Mouse (Mus musculus) stomach, embryonic 14.5 days (tissue): ENCODE measurements around the gene Ciapin1. TPM values are rescaled to one million over a fixed set of nuclear protein-coding genes. Genes with fewer than 3 reads are reported as not detected.
A peak's percentile ranks its signal among the peaks of the same experiment; 100 is the strongest.

Experiments used
- ATAC-seq: fragments of 200-750 bp; cut with Nextera tagmentation; 2 replicates; pipeline ENCODE4 v1.8.0; 2017; ENCODE audit warnings: low read depth, moderate TSS enrichment; ENCODE audit not compliant: insufficient number of reproducible peaks, insufficient read depth, low FRiP score
- H3K27ac ChIP-seq: fragments of 300-500 bp; sonication (generic); 2 replicates; pipeline ENCODE4 v1.5.1; 2014; ENCODE audit warnings: mild to moderate bottlenecking, low read length, moderate library complexity, mixed read lengths
- H3K27me3 ChIP-seq: fragments of 300-500 bp; sonication (generic); 2 replicates; pipeline ENCODE4 v1.6.1; 2014; ENCODE audit warnings: low read length, control low read depth, mixed read lengths; ENCODE audit not compliant: control insufficient read depth, insufficient read depth
- H3K36me3 ChIP-seq: fragments of 300-500 bp; sonication (generic); 2 replicates; pipeline ENCODE4 v1.6.1; 2014; ENCODE audit warnings: mild to moderate bottlenecking, control low read depth, low read length, moderate library complexity, mixed read lengths; ENCODE audit not compliant: control insufficient read depth, insufficient read depth
- H3K4me1 ChIP-seq: fragments of 300-500 bp; sonication (generic); 2 replicates; pipeline ENCODE4 v1.6.1; 2014; ENCODE audit warnings: low read length, control low read depth, mixed read lengths; ENCODE audit not compliant: control insufficient read depth, insufficient read depth
- H3K4me2 ChIP-seq: fragments of 300-500 bp; sonication (generic); replicated peaks from 2 replicates; pipeline ENCODE4 v1.6.1; 2014; ENCODE audit warnings: low read depth, low read length, control low read depth
- H3K4me3 ChIP-seq: fragments of 300-500 bp; sonication (generic); 2 replicates; pipeline ENCODE4 v1.5.1; 2014; ENCODE audit warnings: low read depth, low read length, control low read depth
- H3K9ac ChIP-seq: fragments of 300-500 bp; sonication (generic); replicated peaks from 2 replicates; pipeline ENCODE4 v1.6.1; 2014; ENCODE audit warnings: low read depth, mild to moderate bottlenecking, control low read depth, low read length, moderate library complexity, mixed read lengths
- H3K9me3 ChIP-seq: fragments of 300-500 bp; sonication (generic); 2 replicates; pipeline ENCODE4 v1.6.1; 2016; ENCODE audit warnings: low read depth, low read length, control low read depth; ENCODE audit not compliant: control insufficient read depth
- WGBS: fragments of 180-500 bp; shearing (Covaris S2); extraction: QIAGEN DNeasy Blood & Tissue Kit; methylation state at CpG from one replicate; pipeline ENCODE4 v1.1.7; 2014; 5-methylcytosine and 5-hydroxymethylcytosine counted together
- polyA plus RNA-seq: library from polyadenylated mRNA; unstranded; fragments of >200 nt; fragmentation: Nextera tagmentation; extraction: Ambion mirVana; gene quantifications from 2 replicates; pipeline ENCODE4 v1.2.1, GENCODE M21; 2014

The Ciapin1 gene
- polyA plus RNA-seq, 1 experiment from 2014 or later = 96.2 TPM

DNA sequence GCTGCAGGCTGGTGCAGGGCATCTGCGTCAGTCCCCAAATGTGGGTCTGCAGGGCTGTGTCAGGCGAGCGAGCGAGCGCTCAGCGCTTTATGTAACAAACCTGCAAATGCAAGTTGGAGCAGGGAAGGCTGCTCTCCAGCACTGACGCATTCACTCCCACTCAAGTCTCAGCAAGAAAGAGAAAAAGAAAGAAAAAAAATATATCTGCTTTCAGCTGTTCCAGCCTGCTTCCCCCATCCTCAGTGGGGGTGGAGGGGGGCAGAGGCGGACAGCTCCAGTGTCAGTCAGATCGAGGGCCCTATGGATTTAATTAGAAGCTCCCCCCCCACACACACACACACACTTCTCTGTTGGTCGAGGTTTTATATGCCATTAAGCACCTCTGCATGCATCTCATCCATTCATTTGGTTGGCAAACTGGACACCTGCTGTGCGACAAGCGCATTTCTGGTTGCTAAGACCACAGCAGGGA, 64.4 kb downstream of the Ciapin1 start:
- peaks cover 16% of the 10 kb centered on the region for H3K27me3 ChIP-seq
- H3K27ac ChIP-seq = no peak overlapping the region
- no peak for ATAC-seq
- no peaks in the 10 kb centered on the region for H3K36me3 ChIP-seq
- peaks cover 16% of the 10 kb centered on the region for H3K4me1 ChIP-seq
- H3K4me2 ChIP-seq = peak overlapping the region; percentile 18; the same call in 1 of the 2 replicates
- no peaks in the 10 kb centered on the region for H3K9me3 ChIP-seq
- 20% methylated on average over 12 of the region's 12 CpGs for WGBS
- no peak overlapping the region for H3K4me3 ChIP-seq
- H3K9ac ChIP-seq = no peak overlapping the region

- no peak overlapping the region for H3K27ac ChIP-seq
- WGBS = 50% methylated on average over 6 of the region's 6 CpGs
- no peaks in the 10 kb centered on the region for H3K36me3 ChIP-seq
- no peaks in the 10 kb centered on the region for H3K9me3 ChIP-seq
- no peak overlapping the region for H3K4me3 ChIP-seq
- ATAC-seq = no peak
- H3K4me1 ChIP-seq = peaks cover 10% of the 10 kb centered on the region; the same call in 1 of the 2 replicates
- H3K4me2 ChIP-seq = peak overlapping the region; percentile 84; the same call in 1 of the 2 replicates
- peaks cover 16% of the 10 kb centered on the region for H3K27me3 ChIP-seq
- H3K9ac ChIP-seq = no peak overlapping the region
Measured at GRCm38 (mm10) chr8:94773048-94773447, 65.1 kb downstream of the Ciapin1 start.

DNA sequence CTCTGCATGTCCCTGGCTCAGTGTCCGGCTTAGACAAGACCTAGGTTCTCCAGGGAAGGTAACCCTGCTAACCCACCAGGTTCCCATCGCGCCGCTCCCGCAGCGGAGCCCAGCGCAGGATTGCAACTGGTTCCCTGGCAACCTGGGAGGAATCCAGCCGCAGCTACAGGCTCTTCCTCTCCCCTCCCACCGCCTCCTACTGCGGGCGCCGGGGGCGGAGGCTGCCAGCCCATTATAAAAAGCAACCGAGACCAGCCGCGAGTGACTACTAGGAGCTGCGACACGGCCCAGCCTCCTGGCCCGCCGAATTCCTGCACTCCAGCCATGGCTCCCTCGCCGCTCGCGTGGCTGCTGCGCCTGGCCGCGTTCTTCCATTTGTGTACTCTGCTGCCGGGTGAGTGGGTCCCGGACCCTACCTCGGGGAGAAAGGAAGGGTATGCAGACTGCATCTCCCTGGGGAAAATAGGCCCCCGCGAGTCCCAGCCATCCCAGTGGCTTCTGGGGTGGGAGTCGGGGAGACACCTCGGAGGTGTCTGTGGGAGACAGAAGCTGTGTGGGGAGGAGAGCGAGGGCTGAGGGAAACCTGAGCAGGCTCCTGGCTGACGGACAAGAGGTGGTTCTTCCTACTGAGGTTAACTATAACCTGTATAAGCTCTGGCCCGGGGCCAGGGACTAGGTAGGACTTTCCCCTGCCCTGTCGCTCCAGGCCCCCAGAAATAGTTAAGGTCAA, 66.1 kb downstream of the Ciapin1 start, which contains the start of gene Cx3cl1:
Gene Cx3cl1, plus strand, starts transcription at position 69 of the 730 bp plus-strand sequence.
- ATAC-seq = peak; percentile 75
- Histone ChIP-seq H3K27ac (no peak within 1 kb of the TSS), H3K4me3 (peak within 1 kb of the TSS; percentile 47), H3K27me3 (peaks cover 16% of the 10 kb centered on the region), H3K9me3 (no peaks in the 10 kb centered on the region), H3K36me3 (no peaks in the 10 kb centered on the region), H3K9ac (peak within 1 kb of the TSS; percentile 22; the same call in 1 of the 2 replicates), H3K4me1 (peaks cover 10% of the 10 kb centered on the region; the same call in 1 of the 2 replicates), H3K4me2 (peak within 1 kb of the TSS; percentile 84)
- under 1% methylated on average over 38 of the region's 38 CpGs for WGBS

- H3K27me3 ChIP-seq = peaks cover 16% of the 10 kb centered on the region
- ATAC-seq = 0 out of 2 replicates have a peak, but pooled peaks have one; percentile 62
Measured at GRCm38 (mm10) chr8:94770945-94771344, 67.2 kb downstream of the Ciapin1 start.

More at GRCm38 (mm10) chr8:94770945-94771344, 67.2 kb downstream of the Ciapin1 start:
- H3K4me1 ChIP-seq = peaks cover 10% of the 10 kb centered on the region; the same call in 1 of the 2 replicates
- H3K4me3 ChIP-seq = no peak overlapping the region
- WGBS = 28% methylated on average over 6 of the region's 6 CpGs
- no peaks in the 10 kb centered on the region for H3K9me3 ChIP-seq
- no peaks in the 10 kb centered on the region for H3K36me3 ChIP-seq
- H3K9ac ChIP-seq = no peak overlapping the region
- no peak overlapping the region for H3K27ac ChIP-seq
- H3K4me2 ChIP-seq = 0 out of 2 replicates have a peak overlapping the region, but pooled peaks have one; percentile 84

Other genes starting within 250 kb of the Ciapin1 start
- 35.2 and 36.5 TPM in 2 replicates for gene Rspry1, start 236.4 kb downstream of the Ciapin1 start, polyA plus RNA-seq
- gene Fam192a, start 236.4 kb downstream of the Ciapin1 start, polyA plus RNA-seq = 57.1 and 72.0 TPM in 2 replicates
- gene Arl2bp, start 171.8 kb downstream of the Ciapin1 start, polyA plus RNA-seq = 49.7 and 60.6 TPM in 2 replicates
- 65.6 and 70.4 TPM in 2 replicates for gene Pllp, start 142.1 kb downstream of the Ciapin1 start, polyA plus RNA-seq
- not detected in 2 replicates for gene Ccl22, start 92.8 kb downstream of the Ciapin1 start, polyA plus RNA-seq
- 7.4 and 11.1 TPM in 2 replicates for gene Cx3cl1, start 66.3 kb downstream of the Ciapin1 start, polyA plus RNA-seq
- gene Ccl17, start 27.9 kb downstream of the Ciapin1 start, polyA plus RNA-seq = 0.56 TPM in 1 of 2 replicates, not detected in the other
- gene Coq9, start within 50 bp of the Ciapin1 start, polyA plus RNA-seq = 73.2 and 80.4 TPM in 2 replicates
- 150 and 159 TPM in 2 replicates for gene Polr2c, start 19.1 kb upstream of the Ciapin1 start, polyA plus RNA-seq
- 17.2 and 19.9 TPM in 2 replicates for gene Dok4, start 38.0 kb upstream of the Ciapin1 start, polyA plus RNA-seq
- 29.9 and 32.3 TPM in 2 replicates for gene Ccdc102a, start 79.7 kb upstream of the Ciapin1 start, polyA plus RNA-seq
- 0.25 and 0.36 TPM in 2 replicates for gene Adgrg5, start 85.3 kb upstream of the Ciapin1 start, polyA plus RNA-seq
- 43.8 and 50.9 TPM in 2 replicates for gene Adgrg1, start 136.4 kb upstream of the Ciapin1 start, polyA plus RNA-seq
- 3.8 and 4.5 TPM in 2 replicates for gene Adgrg3, start 179.3 kb upstream of the Ciapin1 start, polyA plus RNA-seq
- gene Drc7, start 216.7 kb upstream of the Ciapin1 start, polyA plus RNA-seq = not detected in 2 replicates
- gene Katnb1, start 242.8 kb upstream of the Ciapin1 start, polyA plus RNA-seq = 17.9 and 21.1 TPM in 2 replicates